ENCODE assay signal across 24 mouse cellular contexts in genomic region chr11:20930045-20930444, GRCm38 (mm10).
DNase-seq lines count a peak whose midpoint lies in the region; TF ChIP-seq lines count a peak whose summit lies in the region.
"Had no signal": no experiment of that assay in that cellular context is flagged by ENCODE, and none has a peak within 500 bp of the region (broad histone marks: within the 10 kb centered on the region; RNA-seq: fewer than 3 reads in every experiment).

No protein-coding gene starts in this region.

- 69% methylated on average over 2 of the region's 2 CpGs for WGBS in lung, adult 2 months

- no peak for TF ChIP-seq CTCF in lung, adult 2 months (IDR thresholded peaks at IDR 0.05; ENCODE audit: insufficient read depth, low read length)

- no peak for TF ChIP-seq POLR2A in lung, adult 2 months (IDR thresholded peaks at IDR 0.05; ENCODE audit: borderline replicate concordance, extremely low read depth, low read depth, low read length)

- H3K4me3 ChIP-seq in lung, adult 2 months (replicated peaks; ENCODE audit: extremely low read depth, low read depth, low read length) = no peak overlapping the region
- H3K4me3 ChIP-seq: forebrain, embryonic 10.5 days; heart, embryonic 12.5 days; limb, embryonic 10.5 days; midbrain, embryonic 13.5 days; neural tube, embryonic 13.5 days had no signal

- peak; percentile 29 to 32 for DNase-seq in cerebellum, postnatal 14 days
- DNase-seq in cerebellum, postnatal 4 days (ENCODE audit: low spot score in 2 of 2) = no peak
- peak; percentile 29 to 61 for DNase-seq in lung, adult 18-20 months
- DNase-seq in lung, adult 2 months = no peak
- DNase-seq in urinary bladder, postnatal 14 days (ENCODE audit: low spot score) = peak; percentile 40
- no peak for DNase-seq in urinary bladder, adult 18-20 months (ENCODE audit: low spot score in 2 of 2)
- DNase-seq in adrenal gland, postnatal 4 days (ENCODE audit: low spot score in 2 of 2) = no peak
- DNase-seq in spleen, postnatal 14 days (ENCODE audit: low spot score in 2 of 2) = no peak
- DNase-seq: cerebellum, adult 9-11 months; gastrocnemius, postnatal 14 days; heart, adult 18-20 months; kidney, adult 18-20 months; liver; liver, postnatal 0 days; retina, postnatal 1 day; right cerebral cortex, postnatal 25 days; spleen, adult 18-20 months; thymus, adult 2 months; thymus, postnatal 4 days had no signal

- H3K4me1 ChIP-seq in lung, adult 2 months (ENCODE audit: control insufficient read depth, insufficient read depth, low read length) = no peaks in the 10 kb centered on the region; the same call in 1 of the 2 replicates
- H3K4me1 ChIP-seq: heart, embryonic 12.5 days; midbrain, embryonic 13.5 days; neural tube, embryonic 13.5 days had no signal

Comparison
In these comparisons a context has a peak if more than half of its experiments do, and no peak if none do; other contexts are left out.
1. DNase-seq: peak in cerebellum, postnatal 14 days (2 of 2), lung, adult 18-20 months (2 of 2) and urinary bladder, postnatal 14 days (single experiment); none in cerebellum, postnatal 4 days (0 of 2), lung, adult 2 months (single experiment), urinary bladder, adult 18-20 months (0 of 2), adrenal gland, postnatal 4 days (0 of 2) and spleen, postnatal 14 days (0 of 2).